Mouse (Mus musculus) right cerebral cortex, adult 18-20 months (tissue): ENCODE measurements around the gene Rhpn2.
A peak's percentile ranks its signal among the peaks of the same experiment; 100 is the strongest.
"Not testable (repeated sequence)": the region's sequence is repeated elsewhere in the genome, so short reads cannot be mapped to it uniquely, and the experiment has no call there.

Source experiments
- DNase-seq: peaks from one replicate; pipeline ENCODE4 v3.0.0; 2022; ENCODE audit warnings: mixed read lengths

Rhpn2 gene

GRCm38 (mm10) chr7:35333692-35334526 is at the start of gene Rhpn2:
Gene Rhpn2 (plus strand): TSS chr7:35334170.
- peak; percentile 100 for DNase-seq

- DNase-seq: no peak
Measured at GRCm38 (mm10) chr7:35293464-35293863, 40.5 kb upstream of the Rhpn2 start.

GRCm38 (mm10) chr7:35295631-35296030 is 38.3 kb upstream of the Rhpn2 start:
- no peak for DNase-seq

- no peak for DNase-seq
Measured at GRCm38 (mm10) chr7:35297886-35298285, 36.1 kb upstream of the Rhpn2 start.

GRCm38 (mm10) chr7:35299656-35300055 is 34.3 kb upstream of the Rhpn2 start:
- DNase-seq: peak; percentile 9

GRCm38 (mm10) chr7:35300792-35301191 is 33.2 kb upstream of the Rhpn2 start:
- DNase-seq: no peak

GRCm38 (mm10) chr7:35311214-35311613 is 22.8 kb upstream of the Rhpn2 start:
- no peak for DNase-seq

GRCm38 (mm10) chr7:35314156-35314555 is 19.8 kb upstream of the Rhpn2 start:
- DNase-seq: no peak

GRCm38 (mm10) chr7:35317729-35318609 is 16.0 kb upstream of the Rhpn2 start, which contains the start of gene Gpatch1:
Gene Gpatch1 (minus strand): TSS chr7:35318440.
- peak; percentile 96 for DNase-seq

GRCm38 (mm10) chr7:35319221-35319620 is 14.7 kb upstream of the Rhpn2 start:
- not testable (repeated sequence) for DNase-seq

- DNase-seq: no peak
Measured at GRCm38 (mm10) chr7:35319755-35320154, 14.2 kb upstream of the Rhpn2 start.

GRCm38 (mm10) chr7:35322161-35322560 is 11.8 kb upstream of the Rhpn2 start:
- DNase-seq: no peak

- no peak for DNase-seq
Measured at GRCm38 (mm10) chr7:35322732-35323420, 11.1 kb upstream of the Rhpn2 start.

GRCm38 (mm10) chr7:35331590-35331989 is 2.4 kb upstream of the Rhpn2 start:
- no peak for DNase-seq

- peak; percentile 59 for DNase-seq
Measured at GRCm38 (mm10) chr7:35333231-35333651, 729 bp upstream of the Rhpn2 start.

GRCm38 (mm10) chr7:35334527-35335452 is 820 bp downstream of the Rhpn2 start:
- DNase-seq: no peak

GRCm38 (mm10) chr7:35340196-35340595 is 6.2 kb downstream of the Rhpn2 start:
- DNase-seq: peak; percentile 30

GRCm38 (mm10) chr7:35341282-35341681 is 7.3 kb downstream of the Rhpn2 start:
- DNase-seq: no peak

GRCm38 (mm10) chr7:35342498-35342897 is 8.5 kb downstream of the Rhpn2 start:
- DNase-seq: peak; percentile 17

- no peak for DNase-seq
Measured at GRCm38 (mm10) chr7:35344785-35345330, 10.9 kb downstream of the Rhpn2 start.

- no peak for DNase-seq
Measured at GRCm38 (mm10) chr7:35347918-35348700, 14.1 kb downstream of the Rhpn2 start.
